In the genomic region with DNA sequence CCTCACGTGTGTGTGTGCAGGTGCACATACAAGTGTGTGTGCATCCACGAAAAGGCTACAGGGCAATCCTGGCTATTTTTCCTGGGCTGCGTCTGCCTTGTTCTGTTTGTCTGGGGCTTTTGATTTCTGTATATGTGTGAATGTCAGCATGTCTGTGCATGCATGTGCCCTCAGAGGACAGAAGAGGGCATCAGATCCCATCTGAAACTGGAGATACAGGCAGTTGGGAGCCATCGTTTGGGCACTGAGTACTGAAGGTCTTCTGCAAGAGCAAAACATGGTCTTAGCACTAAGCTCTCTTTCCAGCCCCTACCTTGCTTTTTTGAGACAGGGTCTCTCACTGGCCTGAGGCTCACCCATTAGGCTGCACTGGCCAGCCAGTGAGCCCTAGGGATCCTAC, we compare ENCODE assay signal across 15 mouse cellular contexts. TPM values are rescaled to one million over a fixed set of nuclear protein-coding genes. Genes with fewer than 3 reads are reported as not detected.
DNase-seq lines count a peak whose midpoint lies in the region; ATAC-seq and TF ChIP-seq lines count a peak whose summit lies in the region.
"Had no signal": no experiment of that assay in that cellular context is flagged by ENCODE, and none has a peak within 500 bp of the region (broad histone marks: within the 10 kb centered on the region; RNA-seq: fewer than 3 reads in every experiment).

No protein-coding gene starts in this region.

- peak; percentile 23 for DNase-seq in adrenal gland, postnatal 14 days
- DNase-seq in adrenal gland, adult 2 months, result no peak
- no peak for DNase-seq in hindbrain, embryonic 10.5 days (ENCODE audit: low spot score)
- peak; percentile 6 for DNase-seq in liver, adult 2 months (ENCODE audit: extremely low read depth, low read depth, low spot score)
- no peak for DNase-seq in gastrocnemius, postnatal 25 days
- DNase-seq: gastrocnemius, postnatal 14 days had no signal

- TF ChIP-seq CTCF in liver, adult 2 months (IDR thresholded peaks at IDR 0.05; ENCODE audit: low read depth, low read length), result no peak
- TF ChIP-seq CTCF in cortical plate, adult 2 months (IDR thresholded peaks at IDR 0.05; ENCODE audit: extremely low read depth, insufficient read depth, low read length), result peak; percentile 40

- no peaks in the 10 kb centered on the region for H3K27me3 ChIP-seq in hindbrain, embryonic 16.5 days (replicated peaks; ENCODE audit: control insufficient read depth, insufficient read depth, low read length)
- H3K27me3 ChIP-seq in hindbrain, embryonic 10.5 days (ENCODE audit: insufficient read depth, poor library complexity, severe bottlenecking), result peaks cover 5% of the 10 kb centered on the region
- no peaks in the 10 kb centered on the region for H3K27me3 ChIP-seq in liver, adult 2 months (ENCODE audit: control insufficient read depth, insufficient read depth, low read length)
- H3K27me3 ChIP-seq in liver, embryonic 12.5 days (replicated peaks), result no peaks in the 10 kb centered on the region

- no peak overlapping the region for H3K9ac ChIP-seq in hindbrain, embryonic 16.5 days (ENCODE audit: low read depth, low read length)
- H3K9ac ChIP-seq in liver, adult 2 months (ENCODE audit: low read depth, low read length), result no peak overlapping the region
- H3K9ac ChIP-seq in liver, embryonic 12.5 days, result no peak overlapping the region
- H3K9ac ChIP-seq: heart, embryonic 15.5 days had no signal

- H3K4me2 ChIP-seq in hindbrain, embryonic 16.5 days (ENCODE audit: low read length), result no peak overlapping the region
- H3K4me2 ChIP-seq in liver, embryonic 12.5 days, result no peak overlapping the region
- H3K4me2 ChIP-seq: heart, embryonic 15.5 days; liver, embryonic 11.5 days had no signal

- H3K9me3 ChIP-seq in hindbrain, embryonic 16.5 days (ENCODE audit: control insufficient read depth, low read length), result no peaks in the 10 kb centered on the region
- no peaks in the 10 kb centered on the region for H3K9me3 ChIP-seq in hindbrain, embryonic 10.5 days
- H3K9me3 ChIP-seq in liver, embryonic 12.5 days (replicated peaks), result no peaks in the 10 kb centered on the region
- H3K9me3 ChIP-seq: embryonic facial prominence, embryonic 10.5 days; heart, embryonic 15.5 days had no signal

- ATAC-seq in hindbrain, embryonic 16.5 days, result peak; percentile 31; the same call in 1 of the 2 replicates
- no peak for ATAC-seq in liver, embryonic 12.5 days
- ATAC-seq: activated CD4-positive, CD25-positive, alpha-beta regulatory T cell, adult 4 months; intestine, embryonic 16.5 days had no signal

- no peaks in the 10 kb centered on the region for H3K79me2 ChIP-seq in liver, adult 2 months (ENCODE audit: control insufficient read depth, insufficient read depth, low read length)

- no peak overlapping the region for H3K27ac ChIP-seq in hindbrain, embryonic 16.5 days (ENCODE audit: low read depth, low read length)
- no peak overlapping the region for H3K27ac ChIP-seq in hindbrain, embryonic 10.5 days
- H3K27ac ChIP-seq in liver, adult 2 months (replicated peaks; ENCODE audit: insufficient read depth, low read depth, low read length), result no peak overlapping the region
- no peak overlapping the region for H3K27ac ChIP-seq in liver, embryonic 12.5 days
- no peak overlapping the region for H3K27ac ChIP-seq in cortical plate, adult 2 months (ENCODE audit: insufficient read depth, low read length)
- H3K27ac ChIP-seq: embryonic facial prominence, embryonic 10.5 days; heart, embryonic 15.5 days; macrophage had no signal

- no peaks in the 10 kb centered on the region for H3K36me3 ChIP-seq in hindbrain, embryonic 16.5 days (ENCODE audit: control insufficient read depth, insufficient read depth, low read length)
- no peaks in the 10 kb centered on the region for H3K36me3 ChIP-seq in hindbrain, embryonic 10.5 days
- H3K36me3 ChIP-seq in liver, adult 2 months (ENCODE audit: control insufficient read depth, insufficient read depth, low read length), result no peaks in the 10 kb centered on the region
- no peaks in the 10 kb centered on the region for H3K36me3 ChIP-seq in liver, embryonic 12.5 days
- H3K36me3 ChIP-seq: embryonic facial prominence, embryonic 10.5 days; heart, embryonic 15.5 days had no signal

- 72% methylated on average over 4 of the region's 4 CpGs for WGBS in hindbrain, embryonic 16.5 days
- WGBS in hindbrain, embryonic 10.5 days, result 76% methylated on average over 4 of the region's 4 CpGs
- 68% methylated on average over 4 of the region's 4 CpGs for WGBS in liver, adult 2 months
- WGBS in liver, embryonic 12.5 days (ENCODE audit: insufficient replicate concordance), result 61% methylated on average over 4 of the region's 4 CpGs

- no peaks in the 10 kb centered on the region for H3K4me1 ChIP-seq in hindbrain, embryonic 16.5 days (ENCODE audit: control insufficient read depth, insufficient read depth, low read depth, low read length)
- H3K4me1 ChIP-seq in hindbrain, embryonic 10.5 days (replicated peaks), result peaks cover 22% of the 10 kb centered on the region
- H3K4me1 ChIP-seq in liver, adult 2 months (ENCODE audit: control insufficient read depth, insufficient read depth, low read length), result peaks cover 5% of the 10 kb centered on the region
- no peaks in the 10 kb centered on the region for H3K4me1 ChIP-seq in liver, embryonic 12.5 days
- no peaks in the 10 kb centered on the region for H3K4me1 ChIP-seq in cortical plate, adult 2 months (ENCODE audit: control insufficient read depth, insufficient read depth, low read length)
- H3K4me1 ChIP-seq: heart, embryonic 15.5 days had no signal

- TF ChIP-seq POLR2A in liver, adult 2 months (IDR thresholded peaks at IDR 0.05; ENCODE audit: extremely low read depth, insufficient read depth, low read length), result no peak
- no peak for TF ChIP-seq POLR2A in cortical plate, adult 2 months (IDR thresholded peaks at IDR 0.05; ENCODE audit: extremely low read depth, insufficient read depth, low read length)

- H3K4me3 ChIP-seq in hindbrain, embryonic 16.5 days (ENCODE audit: low read length), result no peak overlapping the region
- no peak overlapping the region for H3K4me3 ChIP-seq in hindbrain, embryonic 10.5 days
- no peak overlapping the region for H3K4me3 ChIP-seq in liver, adult 2 months (ENCODE audit: insufficient read depth, low read depth, low read length)
- no peak overlapping the region for H3K4me3 ChIP-seq in liver, embryonic 12.5 days
- no peak overlapping the region for H3K4me3 ChIP-seq in cortical plate, adult 2 months (ENCODE audit: insufficient read depth, low read length)
- H3K4me3 ChIP-seq: embryonic facial prominence, embryonic 10.5 days; heart, embryonic 15.5 days had no signal

RNA-seq across cellular contexts. Expression of a gene that starts 45.1 kb away (rescaled TPM):
- not detected in 2 replicates for total RNA-seq in adrenal gland, postnatal 14 days (2021)
- total RNA-seq in adrenal gland, adult 2 months (2021), result not detected
- polyA plus RNA-seq in adrenal gland, adult 2 months (2012; rRNA removed), result not detected in 2 replicates
- 0.24 and 0.60 TPM in 2 replicates for polyA plus RNA-seq in hindbrain, embryonic 16.5 days (2015; fragmentation: Nextera tagmentation; extraction: Ambion mirVana)
- polyA plus RNA-seq in hindbrain, embryonic 10.5 days (2016; fragmentation: Nextera tagmentation; extraction: Ambion mirVana), result 2.3 and 2.6 TPM in 2 replicates
- total RNA-seq in liver, adult 2 months (2014; rRNA removed), result not detected in 2 replicates
- not detected in 2 replicates for polyA plus RNA-seq in liver, adult 2 months (2012; rRNA removed)
- polyA plus RNA-seq in liver, embryonic 12.5 days (2016; fragmentation: Nextera tagmentation; extraction: Ambion mirVana), result 0.07 TPM in 1 of 2 replicates, not detected in the other
- polyA plus RNA-seq in cortical plate, adult 2 months (2012; rRNA removed), result not detected in 2 replicates
- 1 to 10 TPM; 1.6 to 2.4 TPM for total RNA-seq in gastrocnemius, postnatal 25 days (2021)
- polyA plus RNA-seq: activated CD4-positive, CD25-positive, alpha-beta regulatory T cell, adult 4 months; heart, embryonic 15.5 days; intestine, embryonic 16.5 days; macrophage had no signal

Comparison
In these comparisons a context has a peak if more than half of its experiments do, and no peak if none do; other contexts are left out.
1. DNase-seq: peak in adrenal gland, postnatal 14 days (single experiment) and liver, adult 2 months (single experiment); none in adrenal gland, adult 2 months (single experiment), hindbrain, embryonic 10.5 days (single experiment) and gastrocnemius, postnatal 25 days (single experiment).